Mouse (Mus musculus) C2C12 (cell line): ENCODE data around the gene Med13l. TPM values are rescaled to one million over a fixed set of nuclear protein-coding genes. Genes with fewer than 3 reads are reported as not detected.
A peak's percentile ranks its signal among the peaks of the same experiment; 100 is the strongest.
"Not testable (repeated sequence)": the region's sequence is repeated elsewhere in the genome, so short reads cannot be mapped to it uniquely, and the experiment has no call there.

Experiments used
- H3K27me3 ChIP-seq: one replicate; pipeline ENCODE4 v1.6.1; 2011; ENCODE audit not compliant: control insufficient read depth, insufficient read depth, insufficient read length
- H3K36me3 ChIP-seq: one replicate; pipeline ENCODE4 v1.6.1; 2011; ENCODE audit not compliant: control insufficient read depth, insufficient read depth
- H3K4me3 ChIP-seq: one replicate; pipeline ENCODE4 v1.5.1; 2011; ENCODE audit warnings: mild to moderate bottlenecking, control low read depth; ENCODE audit not compliant: poor library complexity, insufficient read depth, severe bottlenecking
- H3K79me2 ChIP-seq: one replicate; pipeline ENCODE4 v1.6.1; 2011; ENCODE audit not compliant: control insufficient read depth, insufficient read depth
- H3K79me3 ChIP-seq: one replicate; pipeline ENCODE4 v1.6.1; 2011; ENCODE audit warnings: low read depth, control low read depth
- H3ac ChIP-seq: one replicate; pipeline ENCODE3; 2011; ENCODE audit warnings: low read depth; ENCODE audit not compliant: control insufficient read depth, insufficient read length
- CEBPB ChIP-seq: IDR thresholded peaks from one replicate; pipeline ENCODE4 v1.6.1; 2011; ENCODE audit warnings: low read depth, mild to moderate bottlenecking, control low read depth, moderate library complexity
- CTCF ChIP-seq: IDR thresholded peaks from one replicate; pipeline ENCODE4 v1.5.1; 2011; ENCODE audit not compliant: control insufficient read depth, insufficient read depth, insufficient read length
- FOSL1 ChIP-seq: IDR thresholded peaks from one replicate; pipeline ENCODE4 v1.8.0; 2011; ENCODE audit warnings: mild to moderate bottlenecking, low read length; ENCODE audit not compliant: poor library complexity, insufficient read depth, severe bottlenecking
- MAX ChIP-seq: IDR thresholded peaks from one replicate; pipeline ENCODE4 v1.6.1; 2011; ENCODE audit warnings: mild to moderate bottlenecking, control low read depth
- MYOD1 ChIP-seq: IDR thresholded peaks from one replicate; pipeline ENCODE4 v1.6.1; 2011; ENCODE audit warnings: low read depth; ENCODE audit not compliant: control insufficient read depth, insufficient read length
- MYOG ChIP-seq: IDR thresholded peaks from one replicate; pipeline ENCODE4 v1.6.1; 2011; ENCODE audit not compliant: control insufficient read depth, insufficient read length; ENCODE audit errors: extremely low read depth
- USF1 ChIP-seq: IDR thresholded peaks from one replicate; pipeline ENCODE4 v1.6.1; 2011; ENCODE audit warnings: low read depth, mild to moderate bottlenecking, control low read depth, moderate library complexity
- polyA plus RNA-seq: library from polyadenylated mRNA; unstranded; fragments of >200 nt; fragmentation: generic; extraction: Trizol; gene quantifications from one replicate; pipeline ENCODE4 v1.2.1, GENCODE M21; 2012; ENCODE audit warnings: missing spikeins

Gene Med13l
- polyA plus RNA-seq, 1 experiment, result 6.7 TPM

GRCm38 (mm10) chr5:118652611-118653010 lies 92.1 kb downstream of the Med13l start:
- no peaks in the 10 kb centered on the region for H3K27me3 ChIP-seq
- no peak overlapping the region for H3ac ChIP-seq
- no peaks in the 10 kb centered on the region for H3K36me3 ChIP-seq
- H3K4me3 ChIP-seq, result no peak overlapping the region
- H3K79me2 ChIP-seq, result peaks cover 97% of the 10 kb centered on the region
- no peak for TF ChIP-seq FOSL1
- TF ChIP-seq MYOG, result no peak
- TF ChIP-seq MYOD1, result no peak
- no peak for TF ChIP-seq MAX
- TF ChIP-seq CTCF, result no peak
- no peak for TF ChIP-seq USF1
- no peak for TF ChIP-seq CEBPB
- peaks cover 33% of the 10 kb centered on the region for H3K79me3 ChIP-seq

DNA sequence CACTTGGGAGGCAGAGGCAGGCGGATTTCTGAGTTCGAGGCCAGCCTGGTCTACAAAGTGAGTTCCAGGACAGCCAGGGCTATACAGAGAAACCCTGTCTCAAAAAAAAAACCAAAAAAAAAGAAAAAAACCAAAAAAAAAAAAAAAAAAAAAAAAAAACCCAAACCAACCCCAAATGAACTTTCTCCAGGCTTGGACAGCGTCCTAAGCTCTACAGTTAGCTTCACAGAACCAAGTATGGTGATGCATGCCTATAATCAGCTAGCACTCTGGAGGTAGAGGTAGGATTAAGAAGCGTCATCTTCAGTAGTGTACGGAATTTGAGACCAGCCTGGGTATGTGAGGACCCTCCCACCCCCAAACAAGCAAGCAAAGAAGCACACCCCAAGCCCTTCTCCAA lies 92.6 kb downstream of the Med13l start:
- not testable (repeated sequence) for H3K27me3 ChIP-seq, H3ac ChIP-seq, H3K4me3 ChIP-seq, H3K36me3 ChIP-seq
- Histone ChIP-seq H3K79me2 (peaks cover 97% of the 10 kb centered on the region), H3K79me3 (peaks cover 31% of the 10 kb centered on the region)

DNA sequence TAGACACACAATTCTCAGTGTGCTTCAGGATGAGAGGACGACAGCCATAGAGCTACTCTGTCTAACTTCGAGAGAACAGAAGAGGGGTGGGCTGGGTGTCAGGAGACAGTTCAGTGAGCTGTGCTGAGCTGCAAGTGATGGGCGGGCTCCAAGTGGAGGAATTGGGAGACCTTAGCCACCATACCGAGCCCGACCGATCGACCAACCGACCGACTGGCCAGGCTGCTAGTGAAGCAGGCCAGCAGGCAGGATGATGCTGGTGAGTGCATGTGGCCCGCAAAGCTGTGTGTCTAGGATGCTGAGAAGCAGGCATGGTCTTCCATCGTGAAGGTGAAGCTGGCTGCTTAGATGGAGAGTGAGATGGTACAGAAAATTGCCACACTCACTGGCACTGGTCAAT lies 94.1 kb downstream of the Med13l start:
- peaks cover 96% of the 10 kb centered on the region for H3K79me2 ChIP-seq
- no peak for TF ChIP-seq MYOD1
- no peak for TF ChIP-seq CEBPB
- no peak for TF ChIP-seq CTCF
- no peak for TF ChIP-seq MYOG
- no peak for TF ChIP-seq USF1
- TF ChIP-seq FOSL1, result no peak
- no peak for TF ChIP-seq MAX
- H3K79me3 ChIP-seq, result peaks cover 27% of the 10 kb centered on the region
- H3K27me3 ChIP-seq, result no peaks in the 10 kb centered on the region
- H3K36me3 ChIP-seq, result no peaks in the 10 kb centered on the region
- no peak overlapping the region for H3ac ChIP-seq
- no peak overlapping the region for H3K4me3 ChIP-seq

DNA sequence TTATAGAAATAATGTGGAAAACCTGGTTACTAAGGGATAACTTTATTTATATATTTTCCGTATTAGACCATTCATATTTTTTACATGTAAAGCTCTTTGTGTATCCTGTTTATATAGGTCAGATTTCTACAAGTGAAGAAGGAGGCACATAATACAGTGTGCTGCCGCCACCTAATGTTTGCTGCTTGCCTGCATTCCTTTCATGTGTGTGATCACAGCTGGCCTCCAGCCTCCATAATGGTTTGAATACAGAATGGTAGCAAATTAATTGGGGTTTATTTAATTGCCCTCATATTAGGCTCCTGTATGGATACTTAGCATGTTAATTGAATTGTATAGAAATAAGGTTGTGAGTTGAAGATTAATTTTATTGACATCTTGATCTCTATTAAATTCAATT lies 94.5 kb downstream of the Med13l start:
- Histone ChIP-seq H3ac (no peak overlapping the region), H3K27me3 (no peaks in the 10 kb centered on the region), H3K79me3 (peaks cover 25% of the 10 kb centered on the region), H3K4me3 (no peak overlapping the region), H3K79me2 (peaks cover 95% of the 10 kb centered on the region), H3K36me3 (no peaks in the 10 kb centered on the region)
- no peak for TF ChIP-seq FOSL1
- TF ChIP-seq CTCF, result peak; percentile 23

GRCm38 (mm10) chr5:118655428-118655827 lies 94.9 kb downstream of the Med13l start:
- H3K27me3 ChIP-seq, result no peaks in the 10 kb centered on the region
- H3K79me2 ChIP-seq, result peaks cover 95% of the 10 kb centered on the region
- no peak overlapping the region for H3K4me3 ChIP-seq
- peaks cover 29% of the 10 kb centered on the region for H3K79me3 ChIP-seq
- no peaks in the 10 kb centered on the region for H3K36me3 ChIP-seq
- H3ac ChIP-seq, result no peak overlapping the region
- TF ChIP-seq MYOG (no peak), USF1 (no peak), CEBPB (no peak), FOSL1 (no peak), MYOD1 (no peak), CTCF (no peak), MAX (no peak)

GRCm38 (mm10) chr5:118655966-118656365 lies 95.5 kb downstream of the Med13l start:
- TF ChIP-seq MYOD1 (no peak), CTCF (no peak), MYOG (no peak), MAX (no peak)
- H3K79me2 ChIP-seq, result peaks cover 95% of the 10 kb centered on the region
- no peaks in the 10 kb centered on the region for H3K36me3 ChIP-seq
- H3ac ChIP-seq, result no peak overlapping the region
- no peak overlapping the region for H3K4me3 ChIP-seq
- no peaks in the 10 kb centered on the region for H3K27me3 ChIP-seq
- H3K79me3 ChIP-seq, result peaks cover 31% of the 10 kb centered on the region

- Histone ChIP-seq H3K36me3 (no peaks in the 10 kb centered on the region), H3K4me3 (no peak overlapping the region), H3K27me3 (no peaks in the 10 kb centered on the region), H3ac (no peak overlapping the region), H3K79me3 (peaks cover 27% of the 10 kb centered on the region), H3K79me2 (peaks cover 88% of the 10 kb centered on the region)
- TF ChIP-seq MAX, result no peak
These were observed 97.9 kb downstream of the Med13l start for GRCm38 (mm10) chr5:118658256-118658837.
